Mouse (Mus musculus): ENCODE measurements around the gene Tmem52.

Gene Tmem52

GRCm38 (mm10) chr4:155505671-155506295 lies 36.9 kb downstream of the Tmem52 start:
- no peak for DNase-seq (ENCODE audit: low read depth, low spot score)

GRCm38 (mm10) chr4:155508614-155509013 lies 39.7 kb downstream of the Tmem52 start:
- no peak for DNase-seq (ENCODE audit: low read depth, low spot score)

GRCm38 (mm10) chr4:155510981-155511380 lies 42.1 kb downstream of the Tmem52 start:
- no peak for DNase-seq (ENCODE audit: low read depth, low spot score)

- DNase-seq (ENCODE audit: low read depth, low spot score): no peak
Observed at GRCm38 (mm10) chr4:155514810-155515209, 45.9 kb downstream of the Tmem52 start.

GRCm38 (mm10) chr4:155517948-155518517 lies 49.1 kb downstream of the Tmem52 start:
- no peak for DNase-seq (ENCODE audit: low read depth, low spot score)

Data from retina, adult 2 months (tissue).